Mouse (Mus musculus): ENCODE results near the gene Olfr643.

Gene Olfr643

DNA sequence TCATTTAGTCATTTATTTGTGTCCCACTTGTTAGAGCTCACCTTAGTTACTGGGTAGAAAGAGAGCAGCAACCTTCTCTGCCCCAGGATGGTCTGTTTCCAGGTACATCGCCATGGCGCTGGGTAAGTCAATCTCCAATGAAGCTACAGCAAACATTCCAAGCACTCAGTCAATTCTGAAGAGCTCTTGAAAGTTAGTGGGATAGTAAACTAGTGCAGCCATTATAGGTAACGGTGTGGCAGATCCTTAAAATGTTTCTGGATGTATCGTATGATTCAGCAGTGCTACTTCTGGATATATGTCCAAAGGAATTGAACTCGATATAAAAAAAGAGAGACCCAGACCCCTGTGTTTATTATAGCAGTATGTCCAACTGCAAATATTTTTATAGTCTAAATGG, at the start of gene Olfr643:
Olfr643 (minus strand) TSS at position 101 of the 400 bp plus-strand sequence.
- no peak for DNase-seq (ENCODE audit: low spot score)

DNA sequence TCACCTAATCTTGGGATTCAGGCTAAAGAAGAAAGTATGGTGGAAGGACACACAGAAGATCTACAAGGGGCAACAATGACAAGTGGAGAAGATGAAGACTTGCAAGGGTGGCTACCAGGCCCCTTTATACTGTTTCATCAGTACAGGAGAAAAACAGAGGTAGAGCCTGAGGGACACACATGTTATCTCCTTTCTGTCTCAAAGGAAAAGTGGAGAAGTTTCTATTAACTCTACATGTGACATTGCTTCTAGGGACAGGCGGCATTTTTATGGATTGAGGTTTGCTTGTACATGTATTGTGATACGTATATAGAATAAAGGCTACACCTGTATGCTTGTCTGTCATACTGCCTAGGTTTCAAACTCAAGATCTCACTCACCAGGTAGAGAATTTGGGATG, 46.1 kb upstream of the Olfr643 start, which contains the start of gene Olfr648:
Olfr648 (minus strand) TSS at position 101 of the 400 bp plus-strand sequence.
- no peak for DNase-seq (ENCODE audit: low spot score)

DNA sequence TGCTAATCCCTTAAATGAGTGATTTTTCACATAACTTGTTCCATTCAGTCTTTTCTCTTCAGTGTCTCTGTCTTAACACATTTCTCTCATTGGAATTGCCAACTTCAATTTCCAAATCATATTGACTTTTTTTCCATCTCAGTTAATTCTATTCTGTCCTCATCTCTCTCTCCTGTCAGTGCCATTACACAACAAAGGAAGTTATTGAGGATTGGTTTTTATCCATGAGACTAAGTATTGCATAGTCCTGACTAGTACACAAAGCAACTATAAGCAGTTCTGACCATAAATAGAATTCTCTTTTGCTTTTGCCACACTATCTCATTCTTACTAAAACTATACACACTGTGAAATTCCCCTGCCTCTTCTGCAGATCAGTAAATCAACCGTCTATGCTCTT, 41.9 kb upstream of the Olfr643 start:
- DNase-seq (ENCODE audit: low spot score) = no peak

DNA sequence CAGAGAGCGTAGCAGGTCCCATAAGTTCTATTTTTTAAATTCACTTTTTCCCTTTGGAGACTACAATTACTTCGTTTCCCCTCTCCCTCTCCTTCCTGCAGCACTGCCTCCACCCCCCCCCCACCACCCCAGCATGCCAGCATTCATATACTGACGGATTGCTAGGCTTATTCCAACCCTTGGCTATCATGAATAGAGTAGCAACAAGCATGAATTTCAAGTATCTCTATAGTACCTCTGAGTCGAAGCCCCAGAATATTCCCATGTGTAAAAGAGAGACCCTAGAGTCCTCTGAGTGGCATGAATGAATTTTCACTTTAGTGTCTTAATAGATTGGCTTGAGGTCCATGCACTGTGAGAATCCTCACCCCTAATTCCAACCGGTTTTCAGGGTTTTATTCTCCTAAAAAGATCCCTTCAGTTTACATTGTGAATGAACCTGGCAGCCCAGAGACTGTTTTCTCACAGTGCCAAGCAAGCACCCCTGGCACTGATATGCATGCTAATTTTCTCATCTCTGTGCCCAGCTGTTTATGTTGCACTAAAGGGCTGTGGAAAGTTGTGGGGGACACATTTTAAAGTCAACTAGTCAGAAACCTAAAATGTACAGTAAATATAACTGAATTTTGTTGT, 41.3 kb upstream of the Olfr643 start:
- no peak for DNase-seq (ENCODE audit: low spot score)

DNA sequence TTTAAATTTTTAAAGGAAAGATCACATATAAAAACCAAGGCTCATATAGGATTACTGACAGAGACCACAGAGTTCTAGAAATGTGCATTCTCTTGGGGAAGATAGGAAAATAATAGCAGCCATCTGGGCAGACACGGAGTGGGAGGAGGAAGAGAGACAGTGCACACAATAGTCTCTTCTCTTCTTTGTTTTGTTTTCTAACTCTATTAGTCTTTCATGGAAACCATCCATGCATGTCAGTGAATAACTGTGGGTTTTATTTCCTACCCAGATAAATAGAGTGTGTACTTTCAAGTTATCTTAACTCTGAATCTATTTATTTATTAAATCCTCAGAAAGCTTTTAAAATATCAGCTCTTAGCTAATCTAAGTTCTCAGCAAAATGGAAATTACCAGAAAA, 37.9 kb upstream of the Olfr643 start:
- DNase-seq (ENCODE audit: low spot score) = no peak

DNA sequence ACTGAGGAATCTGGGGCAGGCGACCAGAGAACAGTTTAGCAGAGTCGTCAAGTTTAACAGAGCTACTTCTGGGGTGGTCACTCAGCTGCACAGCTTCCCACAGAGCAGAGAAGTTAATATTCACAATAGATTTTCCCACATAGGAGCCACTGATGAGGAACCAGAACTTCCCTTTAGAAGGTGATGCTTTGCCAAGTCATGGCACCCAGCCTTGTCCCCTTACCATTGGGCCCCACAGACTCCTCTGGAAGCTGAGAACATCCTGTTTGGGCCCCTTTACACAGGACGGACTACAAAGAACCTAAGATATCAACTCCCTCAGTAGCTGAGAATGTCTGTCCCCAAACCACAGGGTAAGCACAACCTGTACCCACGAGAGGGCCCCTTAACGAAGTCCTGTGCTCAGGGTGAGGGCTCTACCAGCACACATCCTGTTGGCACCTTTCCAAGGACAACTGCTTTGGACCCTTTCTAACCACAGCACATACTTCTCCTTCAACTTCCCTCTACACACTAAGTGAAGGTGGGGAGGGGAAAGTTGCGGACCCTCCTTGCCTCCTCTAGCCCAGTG, 32.5 kb upstream of the Olfr643 start:
- DNase-seq (ENCODE audit: low spot score) = no peak

DNA sequence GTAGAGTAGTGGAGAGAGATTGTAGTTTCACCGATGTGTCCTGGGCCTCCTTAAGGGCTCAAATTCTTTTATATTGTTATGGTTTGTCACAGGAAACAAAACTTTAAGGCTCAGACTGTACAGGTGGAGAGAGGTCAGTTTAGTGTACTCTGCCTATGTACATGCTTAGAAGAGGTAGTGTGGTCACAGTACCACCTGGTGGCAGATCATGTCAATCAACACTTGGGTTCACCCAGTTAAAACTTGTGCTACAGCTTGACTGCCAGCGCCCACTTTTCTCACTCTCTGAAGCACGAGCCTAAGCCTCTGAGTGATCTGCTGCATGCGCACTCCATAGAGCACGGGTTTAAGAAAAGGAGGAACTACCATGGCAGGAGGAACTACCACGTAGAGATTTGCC, 29.9 kb upstream of the Olfr643 start:
- DNase-seq (ENCODE audit: low spot score) = no peak

DNA sequence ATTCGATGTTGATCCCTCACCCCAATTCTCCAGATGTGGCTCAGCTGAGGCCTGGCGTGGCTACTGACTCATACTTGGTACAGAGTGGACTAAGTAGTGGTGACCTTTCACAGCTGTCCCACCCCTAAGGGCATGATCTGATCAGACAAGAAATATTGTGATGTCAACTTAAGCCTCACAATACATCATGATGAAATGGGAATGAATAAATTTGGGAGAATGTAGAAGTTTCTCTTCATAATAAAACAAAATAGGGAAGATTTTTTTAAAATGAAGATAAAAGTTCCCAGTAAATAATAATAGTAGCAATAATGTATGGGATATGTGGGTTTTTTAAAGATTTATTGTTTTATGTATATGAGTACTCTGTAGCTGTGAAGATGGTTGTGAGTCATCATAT, 13.3 kb upstream of the Olfr643 start, which contains the start of gene Ubqlnl:
Ubqlnl (minus strand) TSS at position 101 of the 400 bp plus-strand sequence.
- no peak for DNase-seq (ENCODE audit: low spot score)

DNA sequence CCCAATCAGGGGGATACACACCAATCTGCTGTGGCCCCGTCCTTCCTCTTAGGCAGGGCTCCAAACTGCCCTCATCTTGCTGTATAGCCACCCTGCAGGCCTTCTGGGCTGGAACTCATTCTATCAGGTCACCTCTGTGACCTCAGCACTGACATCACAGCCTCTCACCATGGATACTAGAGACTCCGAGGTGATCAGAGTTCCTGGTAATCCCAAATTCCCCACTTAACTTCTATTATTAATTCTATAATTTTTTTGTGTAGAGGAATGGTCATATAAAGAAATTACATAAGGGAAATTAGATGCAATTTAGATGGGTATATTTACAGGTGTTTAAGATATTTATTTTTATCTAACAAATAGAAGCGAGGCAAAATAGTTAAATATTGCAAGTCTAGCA, 6.0 kb upstream of the Olfr643 start, which contains the start of gene Ubqln3:
Ubqln3 (minus strand) TSS at position 101 of the 400 bp plus-strand sequence.
- no peak for DNase-seq (ENCODE audit: low spot score)

DNA sequence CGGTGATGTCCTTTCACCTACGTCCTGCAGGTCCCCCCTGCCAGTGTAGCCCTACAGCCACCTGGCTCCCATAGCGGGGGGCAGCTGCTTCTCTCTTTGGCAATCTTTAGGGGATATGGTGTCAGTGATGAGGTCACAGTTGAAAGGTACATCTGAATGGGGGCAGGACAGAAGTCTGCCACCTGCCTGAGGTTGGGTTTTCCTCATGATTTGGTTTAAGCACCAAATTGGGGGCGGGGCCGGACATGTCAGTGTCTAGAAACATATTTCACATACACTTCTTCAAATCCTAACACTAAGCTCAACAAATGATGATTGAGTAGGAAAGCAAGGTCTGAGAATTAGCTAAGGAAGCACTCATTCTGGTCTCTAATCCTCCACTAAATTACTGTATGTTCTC, 7.5 kb downstream of the Olfr643 start, which contains the start of gene Ubqln5:
Ubqln5 (minus strand) TSS at position 101 of the 400 bp plus-strand sequence.
- no peak for DNase-seq (ENCODE audit: low spot score)

DNA sequence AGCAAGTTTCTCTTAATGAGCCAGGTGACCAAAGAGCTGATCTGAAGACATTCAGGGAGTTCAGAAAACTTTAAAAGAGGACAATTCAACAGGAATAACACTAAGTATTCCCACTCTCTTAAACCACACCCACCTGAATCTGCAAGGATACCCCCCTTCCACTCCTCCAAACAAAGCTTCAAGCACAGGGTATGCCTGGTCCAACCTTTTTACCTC, 32.5 kb downstream of the Olfr643 start, which contains the start of gene Olfr646:
Olfr646 (plus strand) TSS at position 117 of the 216 bp plus-strand sequence.
- DNase-seq (ENCODE audit: low spot score) = no peak

DNA sequence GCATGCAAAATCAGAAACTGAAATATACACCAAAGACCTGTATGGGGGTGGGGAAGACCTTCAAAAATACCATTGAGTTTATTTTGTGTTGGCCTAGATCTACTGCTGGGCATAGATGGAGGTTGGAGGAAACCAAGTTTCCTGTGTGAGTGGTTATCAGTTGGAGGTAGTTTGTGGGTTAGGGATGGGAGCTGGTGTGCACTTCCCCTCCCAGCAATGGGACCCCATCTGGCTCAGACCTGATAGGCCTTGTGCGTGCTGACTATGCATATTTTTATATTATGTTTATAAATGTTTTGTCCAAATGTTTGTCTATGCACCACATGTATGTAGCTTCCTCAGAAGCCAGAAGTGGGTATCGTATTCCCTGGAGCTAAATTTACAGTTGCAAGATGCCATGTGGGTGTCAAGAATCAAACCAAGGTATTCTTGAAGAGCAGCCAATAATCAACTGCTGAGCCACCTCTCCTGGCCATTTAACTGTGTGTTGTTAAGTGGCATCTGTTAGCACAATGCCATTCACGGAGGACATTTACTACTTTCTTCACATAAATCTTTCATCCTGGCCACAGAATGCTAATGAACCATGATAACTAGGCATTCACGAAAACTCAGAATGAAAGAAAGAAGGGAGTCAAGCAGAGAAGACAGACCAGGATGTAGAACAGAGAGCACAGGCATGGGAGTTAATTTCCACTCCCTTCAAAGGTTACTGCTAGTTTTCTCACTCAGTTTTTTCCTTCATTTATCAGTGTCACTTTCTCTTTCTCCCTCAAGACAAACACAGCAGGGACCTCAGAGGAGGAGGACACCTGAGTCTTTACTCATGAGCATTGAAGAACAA, 33.1 kb downstream of the Olfr643 start:
- DNase-seq (ENCODE audit: low spot score) = no peak

DNA sequence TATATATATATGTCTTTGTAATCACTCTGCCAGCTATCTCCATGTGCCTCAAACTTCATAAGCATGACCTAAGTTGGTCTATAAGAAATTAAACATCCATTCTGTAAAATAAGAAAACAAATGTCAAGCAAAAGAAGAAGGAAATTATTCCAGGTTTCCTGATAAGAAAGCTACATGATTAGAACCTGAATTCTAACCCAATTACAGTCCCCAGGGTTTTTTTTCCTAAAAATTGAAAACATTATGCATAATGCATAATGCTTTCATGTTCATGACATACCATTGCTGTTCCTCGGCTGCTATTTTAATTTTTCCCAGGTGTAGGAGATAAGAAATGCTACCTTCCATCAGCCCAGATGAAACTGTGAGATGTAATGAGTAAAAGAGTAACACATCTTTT, 51.8 kb downstream of the Olfr643 start, which contains the start of gene Olfr645:
Olfr645 (minus strand) TSS at position 101 of the 400 bp plus-strand sequence.
- DNase-seq (ENCODE audit: low spot score) = no peak

DNA sequence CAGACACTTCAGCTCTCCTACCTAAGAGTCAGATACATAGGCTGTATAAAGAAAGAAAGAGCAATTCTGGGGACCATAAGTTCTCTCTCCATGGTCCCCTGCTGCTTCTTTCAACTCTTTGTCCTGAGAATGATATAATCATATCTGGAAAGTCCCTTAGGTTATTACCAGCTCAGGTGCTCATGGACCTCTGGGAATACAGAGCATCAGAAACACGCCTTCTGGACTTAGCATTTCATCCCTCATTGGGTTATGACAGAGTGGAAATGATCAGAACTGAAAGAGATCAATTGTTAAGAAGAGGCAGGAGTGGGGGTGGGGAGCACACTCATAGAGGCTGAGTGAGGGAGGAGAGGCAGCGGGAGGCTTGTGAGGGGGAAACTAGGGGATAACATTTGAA, 65.4 kb downstream of the Olfr643 start, which contains the start of gene Olfr644:
Olfr644 (minus strand) TSS at position 101 of the 400 bp plus-strand sequence.
- no peak for DNase-seq (ENCODE audit: low spot score)

DNA sequence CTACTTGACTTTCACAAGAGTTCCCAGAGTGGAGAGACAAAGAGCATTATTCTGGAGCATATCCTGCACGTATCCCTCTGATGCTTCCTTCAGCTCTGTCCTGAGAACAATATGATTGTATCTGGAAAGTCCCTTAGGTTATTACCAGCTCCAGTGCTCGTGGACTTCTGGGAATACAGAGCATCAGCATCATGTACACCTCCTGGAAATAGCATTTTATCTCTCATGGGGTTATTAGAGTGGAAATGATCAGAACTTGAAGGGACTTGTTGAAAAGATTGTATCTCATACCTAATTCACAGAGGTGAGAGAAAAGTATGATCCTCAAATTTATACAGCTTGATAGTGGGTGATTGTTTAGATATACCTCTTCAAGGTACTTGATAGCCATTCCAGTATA, 75.9 kb downstream of the Olfr643 start, which contains the start of gene 4930516K23Rik:
4930516K23Rik (minus strand) TSS at position 101 of the 400 bp plus-strand sequence.
- no peak for DNase-seq (ENCODE audit: low spot score)

DNA sequence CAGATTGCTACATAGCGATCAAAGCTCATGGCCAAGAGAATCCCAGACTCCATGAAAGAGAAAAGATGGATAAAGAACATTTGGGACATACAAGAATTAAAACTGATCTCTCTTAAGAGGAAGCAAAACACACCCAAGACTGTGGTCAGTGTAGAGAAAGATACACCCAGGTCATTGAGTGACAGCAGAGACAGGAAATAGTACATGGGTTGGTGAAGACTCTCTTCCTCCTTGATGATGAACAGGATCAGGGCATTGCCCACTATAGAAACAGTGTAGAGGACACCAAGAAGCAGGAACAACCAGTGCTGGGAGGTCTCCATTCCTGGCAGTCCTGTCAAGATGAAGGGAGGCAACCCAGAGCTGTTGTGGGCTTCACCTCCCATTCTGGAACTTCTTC, 78.0 kb downstream of the Olfr643 start:
- no peak for DNase-seq (ENCODE audit: low spot score)

DNA sequence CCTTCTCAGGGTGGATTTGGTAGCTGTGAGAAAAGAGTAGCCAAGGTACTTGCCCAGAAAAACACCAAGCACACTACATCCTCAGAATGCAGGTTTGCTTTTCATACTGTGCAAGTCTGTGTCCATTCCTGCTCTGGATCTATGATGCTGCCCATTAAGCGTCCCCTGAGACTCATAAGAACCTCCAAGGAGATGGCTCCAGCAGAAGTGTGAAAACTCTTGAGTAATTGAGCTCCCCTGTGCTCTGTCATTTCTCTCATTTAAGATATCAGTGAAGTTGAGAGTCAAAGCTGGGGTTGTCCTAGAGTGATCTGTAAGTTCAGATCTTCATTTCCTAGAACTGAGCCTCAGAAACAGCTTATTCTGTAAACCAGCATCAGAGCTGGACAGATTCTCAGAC, 84.6 kb downstream of the Olfr643 start, which contains the start of gene Olfr642:
Olfr642 (minus strand) TSS at position 101 of the 400 bp plus-strand sequence.
- DNase-seq (ENCODE audit: low spot score) = no peak

DNA sequence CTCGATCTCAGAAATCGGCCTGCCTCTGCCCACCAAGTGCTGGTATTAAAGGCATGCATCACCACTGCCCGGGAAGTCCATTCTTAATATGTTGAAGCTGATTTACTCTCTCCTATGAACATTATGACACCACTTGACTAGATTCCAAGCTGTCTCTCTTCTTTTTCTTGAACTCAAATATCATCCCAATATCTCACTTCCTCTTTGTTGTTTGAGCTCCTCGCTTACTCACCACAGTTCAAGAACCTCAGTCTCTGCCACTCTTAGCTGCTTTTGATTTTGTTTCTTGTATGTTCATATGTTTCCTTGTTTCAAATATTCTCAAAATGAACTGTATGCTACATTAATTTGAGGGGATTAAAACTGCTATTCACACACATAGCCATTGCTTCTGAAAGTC, 86.5 kb downstream of the Olfr643 start:
- DNase-seq (ENCODE audit: low spot score) = no peak

DNA sequence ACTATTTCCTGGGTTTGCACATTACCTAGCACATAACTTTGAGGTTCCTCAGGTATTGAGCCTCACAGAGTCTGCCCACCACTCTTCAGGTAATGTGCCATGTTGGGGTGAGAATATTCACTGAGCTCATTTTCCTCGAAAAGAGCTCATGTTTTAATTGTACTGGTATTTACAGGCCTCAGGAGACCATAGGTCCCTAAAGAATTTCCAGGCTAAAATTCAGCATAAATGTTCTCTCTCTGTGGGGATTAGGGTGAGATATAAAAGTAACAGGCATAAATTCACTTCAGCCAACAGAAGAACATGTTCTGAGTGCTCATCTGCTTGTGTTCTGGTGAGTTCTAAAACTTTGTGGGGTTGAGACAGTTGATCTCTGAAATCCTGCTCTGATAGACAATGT, 102.1 kb downstream of the Olfr643 start, which contains the start of gene Olfr641:
Olfr641 (plus strand) TSS at position 301 of the 400 bp plus-strand sequence.
- no peak for DNase-seq (ENCODE audit: low spot score)

DNA sequence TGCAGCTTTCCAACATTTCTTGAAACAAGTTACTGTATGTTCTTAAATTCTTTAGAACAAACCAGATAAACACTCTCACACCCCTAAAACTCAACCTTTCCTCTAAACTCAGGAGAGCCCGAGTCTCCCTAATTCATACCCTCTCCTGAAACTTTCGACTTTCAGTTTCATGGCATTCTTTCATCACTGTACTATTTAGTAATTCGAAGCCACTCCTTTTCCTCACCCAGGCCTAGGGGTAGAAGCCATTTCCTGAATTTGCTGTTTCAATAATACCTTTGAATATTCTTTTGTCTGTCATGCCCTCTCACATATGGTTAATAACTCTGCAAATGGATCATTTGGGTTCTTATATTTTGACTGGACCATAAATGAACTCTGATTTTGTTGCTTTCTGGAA, 110.2 kb downstream of the Olfr643 start:
- no peak for DNase-seq (ENCODE audit: low spot score)

DNA sequence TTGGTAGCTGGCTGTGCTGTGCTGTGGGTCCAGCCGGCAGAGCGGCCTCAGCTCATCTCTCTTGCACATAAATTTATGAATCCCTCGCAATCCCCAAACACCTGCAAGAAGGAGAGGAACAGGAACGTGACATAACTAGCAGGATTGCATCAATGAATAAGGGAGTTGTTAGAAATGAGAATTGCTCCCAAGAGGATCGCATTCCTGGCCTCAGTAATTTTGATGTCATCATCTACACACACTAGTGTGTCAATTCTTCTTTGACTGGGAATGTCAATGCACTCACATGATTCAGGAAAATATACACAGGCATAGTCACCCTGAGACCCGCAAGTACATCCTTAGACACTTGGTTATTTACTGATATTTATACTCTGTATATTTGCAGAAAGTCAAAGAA, 111.7 kb downstream of the Olfr643 start, which contains the start of gene Olfr640:
Olfr640 (minus strand) TSS at position 101 of the 400 bp plus-strand sequence.
- no peak for DNase-seq (ENCODE audit: low spot score)

DNA sequence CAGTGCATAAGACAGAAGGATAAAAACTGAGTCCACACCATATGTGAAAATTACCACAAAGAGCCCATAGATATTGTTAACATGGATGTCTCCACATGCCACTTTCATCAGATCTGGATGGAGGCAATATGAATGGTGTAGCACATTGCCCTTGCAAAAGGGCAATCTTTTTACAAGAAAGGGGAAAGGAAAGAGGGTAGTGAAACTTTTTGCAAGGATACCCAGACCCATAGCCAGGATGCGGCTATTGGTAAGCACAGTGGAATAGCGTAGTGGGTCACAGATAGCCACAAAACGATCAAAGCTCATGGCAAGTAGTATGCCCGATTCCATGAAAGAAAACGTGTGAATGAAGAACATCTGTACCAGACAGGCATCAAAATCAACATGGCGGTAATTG, 115.6 kb downstream of the Olfr643 start:
- DNase-seq (ENCODE audit: low spot score) = no peak
